Mouse (Mus musculus): Measurements from ENCODE around the gene Acsl6.
"Not testable (repeated sequence)": the region's sequence is repeated elsewhere in the genome, so short reads cannot be mapped to it uniquely, and the experiment has no call there.

Acsl6 gene

DNA sequence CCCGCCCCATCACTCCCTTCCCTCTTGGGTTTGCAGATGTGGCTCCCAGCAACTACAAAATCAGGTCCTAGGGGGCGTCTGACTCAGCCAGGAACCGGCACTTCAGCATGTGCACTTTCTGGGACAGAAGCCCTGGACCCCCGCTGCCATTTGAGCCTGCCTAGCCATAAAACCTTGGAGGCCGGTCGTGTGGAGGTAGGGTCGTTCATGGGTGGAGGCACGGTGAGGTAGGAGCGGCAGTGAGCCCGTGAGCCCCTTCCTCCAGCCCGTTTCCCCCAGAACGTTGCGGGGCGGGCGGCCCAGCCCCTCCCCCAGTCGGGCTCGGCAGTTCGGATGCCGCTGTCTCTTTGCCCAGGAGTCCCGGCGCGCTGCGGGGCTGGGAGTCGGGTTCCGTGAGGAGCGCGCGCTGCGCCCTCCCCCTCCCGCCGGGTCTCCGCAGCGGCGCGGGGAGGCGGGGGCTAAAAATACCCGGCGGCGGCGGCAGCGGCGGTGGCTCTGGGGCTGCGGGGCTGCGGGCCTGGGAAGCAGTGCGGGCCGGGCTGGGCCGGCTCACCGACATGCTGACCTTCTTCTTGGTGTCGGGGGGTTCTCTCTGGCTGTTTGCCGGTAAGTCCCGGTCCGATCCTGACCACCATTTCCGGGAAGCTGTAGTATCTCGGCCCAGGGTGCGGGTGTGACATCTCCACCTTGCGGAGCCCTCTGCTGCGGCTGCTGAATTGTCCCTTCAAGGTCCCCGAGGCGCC is at the start of gene Acsl6:
Gene Acsl6 (plus strand): TSS at position 71 of the 743 bp plus-strand sequence.
- peak; percentile 33 for DNase-seq (ENCODE audit: low spot score)

DNA sequence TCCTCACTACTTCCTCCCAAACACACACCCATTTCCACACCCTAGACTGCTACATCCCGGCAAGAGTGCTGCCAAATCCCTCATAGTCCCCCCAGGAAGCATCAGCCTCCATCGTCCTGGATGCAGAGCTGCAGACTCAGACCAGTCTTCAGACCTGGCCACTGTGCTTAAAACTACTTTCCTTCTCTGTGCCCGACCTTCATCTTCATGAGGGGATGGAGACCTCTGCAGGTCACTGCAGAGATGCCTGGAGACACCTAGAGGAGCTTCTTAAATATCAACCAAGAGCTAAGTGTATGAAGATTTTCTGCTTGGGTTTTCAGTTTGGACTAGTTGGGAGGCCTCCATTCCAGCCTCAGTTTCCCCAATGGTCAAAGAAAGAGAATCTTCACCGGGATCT is 49.5 kb upstream of the Acsl6 start:
- DNase-seq (ENCODE audit: low spot score), result no peak

DNA sequence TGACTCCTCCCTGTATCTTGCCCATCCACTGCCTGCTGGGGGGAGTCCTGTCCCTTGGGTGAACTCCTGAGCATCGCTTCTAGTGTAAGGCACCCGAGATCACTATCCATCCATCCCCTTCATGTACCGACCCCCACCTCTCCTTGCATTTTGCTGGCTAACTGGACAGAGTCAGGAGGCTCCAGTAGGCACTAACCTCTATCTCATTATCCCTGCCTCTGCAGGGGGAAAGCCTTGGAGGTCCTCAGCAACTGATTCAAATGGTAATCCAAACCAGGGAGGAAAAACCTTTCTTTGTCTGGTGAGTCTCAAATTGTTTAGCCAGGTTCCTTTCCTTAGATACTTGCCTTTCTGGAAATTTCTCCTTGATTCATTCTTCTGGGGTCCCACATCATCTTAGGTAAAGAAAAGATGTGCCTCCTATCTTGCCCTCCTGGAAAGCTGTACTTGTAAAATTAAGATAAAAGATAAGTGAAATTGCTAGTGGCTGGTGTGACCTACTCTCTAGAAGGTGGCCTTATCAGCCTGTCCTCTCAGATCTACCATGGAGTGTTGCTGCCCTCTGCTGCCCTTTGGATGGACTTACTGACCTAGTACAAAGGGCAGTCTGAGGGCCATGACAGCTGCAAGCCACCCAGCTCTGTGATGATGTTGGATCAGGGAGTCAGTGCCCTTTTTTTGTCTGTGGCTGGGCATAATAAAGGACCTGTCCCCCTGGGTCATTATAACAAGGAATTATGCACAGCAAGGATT is 46.8 kb upstream of the Acsl6 start:
- peak; percentile 75 for DNase-seq (ENCODE audit: low spot score)

DNA sequence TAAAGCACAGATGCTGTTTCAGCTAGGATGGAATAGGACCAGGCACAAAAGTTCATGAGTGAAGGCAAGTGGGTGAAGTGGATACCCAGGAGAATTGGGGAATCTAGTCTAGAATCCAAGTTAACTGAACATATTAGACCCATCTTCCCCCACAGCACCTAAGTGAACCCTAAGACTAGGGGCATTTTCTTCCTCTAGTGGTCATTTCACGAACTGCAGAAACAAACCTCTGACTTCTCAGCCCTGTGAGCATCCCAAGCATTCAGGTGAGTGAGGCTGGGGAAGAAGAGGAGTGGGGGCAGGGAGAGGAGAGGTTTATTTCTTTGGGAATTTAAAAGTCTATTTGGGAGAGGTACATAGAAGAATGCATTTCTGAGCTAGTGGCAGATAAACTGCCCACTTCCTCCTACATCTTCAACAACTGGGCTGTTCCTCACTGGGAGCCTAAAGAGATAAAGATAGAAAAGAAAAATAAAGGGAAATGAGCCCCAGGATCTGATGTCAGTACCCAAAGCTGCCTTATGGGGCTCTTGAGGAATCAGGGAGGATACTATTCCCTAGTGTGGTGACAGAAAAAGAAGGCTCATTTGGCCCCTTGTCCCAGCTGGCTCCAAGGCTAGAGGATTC is 40.1 kb upstream of the Acsl6 start:
- DNase-seq (ENCODE audit: low spot score), result no peak

DNA sequence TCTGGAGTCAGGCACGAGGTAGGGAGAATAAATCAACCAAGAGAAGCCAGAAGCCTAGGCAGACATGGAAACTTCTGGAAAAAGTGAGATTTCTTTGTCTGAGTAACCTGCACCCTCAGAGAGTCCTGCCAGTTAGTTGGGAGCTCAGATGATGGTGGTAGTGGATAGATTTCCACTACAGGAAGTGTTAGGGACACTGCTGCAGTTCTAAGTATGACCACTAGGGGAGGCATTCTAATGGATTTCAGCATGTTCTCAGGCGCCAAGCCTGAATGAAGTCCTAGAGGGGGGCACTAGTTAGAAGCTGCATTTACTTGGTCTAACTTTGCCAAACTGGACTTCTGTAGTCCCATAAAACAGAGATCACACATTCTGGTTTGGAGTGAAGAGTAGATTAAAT is 39.1 kb upstream of the Acsl6 start:
- peak; percentile 72 for DNase-seq (ENCODE audit: low spot score)

DNA sequence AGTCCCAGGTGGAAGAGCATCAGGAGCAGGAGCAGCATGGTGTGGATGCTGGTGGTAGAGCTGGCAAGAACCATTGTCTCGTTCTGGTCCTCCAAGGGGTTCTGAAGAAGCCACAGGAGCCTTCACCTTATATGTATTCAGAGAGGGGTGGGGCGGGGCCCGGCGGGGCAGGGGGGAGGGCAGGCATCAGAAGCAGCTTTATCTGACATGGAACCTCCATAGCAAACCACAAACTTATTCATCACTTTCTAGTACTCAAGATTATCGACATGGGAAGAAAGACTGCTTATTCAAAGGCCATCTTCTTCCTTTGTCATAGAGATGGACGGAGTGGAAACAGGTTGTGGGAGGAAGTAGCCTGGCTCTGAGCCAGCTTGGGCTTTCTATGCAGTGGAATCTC is 36.4 kb upstream of the Acsl6 start, which contains the start of gene Il3:
Gene Il3 (minus strand): TSS at position 101 of the 400 bp plus-strand sequence.
- DNase-seq (ENCODE audit: low spot score), result no peak

DNA sequence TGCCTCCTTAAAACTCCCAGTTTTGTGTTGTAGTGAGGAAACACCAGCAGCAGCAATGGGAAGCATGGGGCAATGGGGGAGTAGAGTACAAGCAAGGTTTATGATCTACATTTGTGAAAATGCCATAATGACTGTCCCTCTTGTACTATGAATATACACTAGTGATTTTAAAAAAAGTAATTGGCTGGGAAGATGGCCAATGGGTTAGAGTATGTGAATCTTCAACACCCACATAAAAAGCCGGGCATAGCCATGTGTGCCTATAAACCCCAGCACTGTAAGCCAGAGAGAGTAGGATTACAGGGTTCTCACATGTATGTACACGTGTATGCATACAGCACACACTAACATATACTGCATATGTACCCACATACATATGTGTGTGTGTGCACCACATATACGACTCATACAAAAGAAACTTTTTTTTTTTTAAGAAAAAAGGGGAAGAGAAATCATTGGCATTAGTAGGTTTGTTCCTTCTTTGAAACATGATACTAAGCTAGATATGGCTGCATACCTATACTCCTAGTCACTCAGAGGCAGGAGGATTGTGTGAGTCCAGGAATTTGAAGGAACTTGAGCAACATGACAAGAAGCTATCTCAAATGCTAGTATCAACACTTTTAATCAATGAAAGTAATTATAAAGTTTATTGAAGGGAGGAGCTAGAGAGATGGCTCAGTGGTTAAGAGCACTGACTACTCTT is 34.3 kb upstream of the Acsl6 start:
- no peak for DNase-seq (ENCODE audit: low spot score)

DNA sequence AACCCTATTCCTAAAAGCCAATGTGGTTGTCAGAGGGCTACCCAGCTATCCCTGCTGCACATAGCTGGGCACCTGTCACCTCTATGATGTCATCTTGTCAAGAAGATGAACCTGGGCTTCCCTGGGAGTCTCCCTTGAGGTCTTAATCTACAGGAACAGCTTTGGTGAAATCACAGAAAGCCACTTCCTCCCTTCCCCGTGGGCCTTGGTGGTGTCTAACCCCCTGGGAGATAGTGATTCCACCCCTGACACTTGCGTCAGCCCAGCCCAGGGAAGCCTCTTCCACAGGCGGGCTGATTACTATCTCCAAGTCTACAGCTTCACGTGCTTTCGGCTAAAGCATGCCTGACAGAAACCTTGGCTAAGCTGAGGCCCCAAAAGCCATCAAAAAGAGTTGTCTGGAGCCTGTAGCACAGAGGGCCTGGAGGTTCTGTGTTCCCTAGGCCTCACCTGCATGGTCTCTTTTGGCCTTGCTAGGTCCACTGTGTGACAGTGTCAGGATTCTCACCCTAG is 32.1 kb upstream of the Acsl6 start:
- DNase-seq (ENCODE audit: low spot score), result no peak

DNA sequence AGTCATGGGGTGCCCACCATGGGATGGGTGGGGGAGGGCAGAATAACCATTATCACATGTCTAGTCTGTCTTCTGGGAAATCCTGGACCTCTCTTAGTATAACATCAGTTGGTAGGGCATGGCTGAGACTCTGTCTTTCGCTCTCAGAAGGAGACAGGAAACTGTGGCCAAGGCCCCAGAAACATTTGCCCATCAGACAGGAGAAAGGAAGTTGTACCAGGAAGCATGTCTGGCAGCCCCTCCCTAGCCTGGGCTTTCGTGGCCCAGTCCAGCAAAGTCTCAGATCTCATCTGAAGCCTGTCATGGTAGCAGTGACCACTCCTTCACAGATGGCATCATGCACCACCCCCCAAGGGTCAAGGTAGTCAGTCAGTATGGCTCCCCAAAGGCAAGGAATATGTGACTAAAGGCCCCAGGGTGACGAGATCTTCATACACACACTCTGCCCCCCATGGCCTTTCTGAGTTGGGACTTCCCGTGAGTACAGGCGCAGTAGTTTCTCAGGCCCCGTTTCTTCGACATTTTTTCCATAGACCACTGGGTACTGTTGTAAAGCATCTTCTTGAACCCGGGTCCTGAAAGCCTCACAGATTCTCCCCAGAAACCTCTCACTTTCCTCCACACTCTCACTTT is 15.7 kb upstream of the Acsl6 start:
- no peak for DNase-seq (ENCODE audit: low spot score)

DNA sequence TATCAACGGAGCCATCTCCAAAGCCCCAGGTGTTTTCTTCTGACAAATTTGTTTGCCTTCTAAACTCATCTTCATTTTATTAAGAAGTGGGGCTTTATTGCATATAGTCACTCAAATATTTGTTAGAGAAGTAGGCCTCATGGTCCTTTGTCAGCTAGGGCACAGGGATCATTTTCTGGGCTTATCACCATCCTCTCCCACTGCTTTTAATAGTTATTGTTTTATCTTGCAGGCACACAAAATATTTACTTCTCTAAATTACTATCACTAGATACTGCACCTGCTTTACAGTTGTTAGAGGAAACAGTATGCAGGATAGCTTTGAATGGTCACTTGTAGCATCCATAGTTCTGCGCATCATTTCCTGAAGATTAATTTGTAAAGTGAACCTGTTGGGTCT is 11.4 kb upstream of the Acsl6 start:
- no peak for DNase-seq (ENCODE audit: low spot score)

DNA sequence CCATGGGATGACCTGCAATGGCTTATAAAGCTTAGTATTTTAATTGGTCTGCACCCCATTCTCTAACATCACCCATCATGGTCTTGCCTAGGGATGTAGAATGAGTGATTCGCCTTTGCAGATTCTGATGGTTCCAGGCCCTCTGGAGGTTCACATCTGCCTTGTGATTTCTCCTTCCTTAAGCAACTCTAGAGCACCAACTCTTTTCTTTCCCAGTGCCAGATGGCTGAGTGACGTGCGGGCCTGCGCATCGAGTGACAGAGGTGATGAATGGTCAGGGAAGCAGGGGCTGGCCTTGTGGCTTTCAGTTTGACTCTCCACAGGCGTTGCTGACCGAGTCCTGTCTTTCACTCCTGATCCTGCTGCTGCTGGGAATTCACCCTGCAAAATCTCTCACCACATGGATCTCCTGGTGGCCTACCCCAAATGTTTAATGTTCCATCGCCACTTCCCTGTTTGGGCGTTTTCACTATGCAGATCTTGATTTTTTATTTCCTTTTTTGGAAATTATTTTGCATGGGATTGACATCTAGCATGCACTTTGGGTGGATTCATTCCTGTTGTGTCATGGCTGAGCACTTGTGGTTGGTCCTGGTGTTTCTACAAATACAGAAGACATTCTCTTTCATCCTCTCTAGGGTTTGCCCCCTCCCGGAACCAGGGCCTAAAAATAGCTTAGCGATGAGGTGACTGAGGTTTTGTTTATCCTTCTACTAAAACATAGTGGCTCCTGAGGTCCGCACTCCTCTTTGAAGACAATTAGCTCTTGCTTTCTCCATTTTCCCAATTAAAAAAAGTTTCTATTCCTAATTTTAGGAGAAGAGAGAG is 9.4 kb upstream of the Acsl6 start:
- no peak for DNase-seq (ENCODE audit: low spot score)

DNA sequence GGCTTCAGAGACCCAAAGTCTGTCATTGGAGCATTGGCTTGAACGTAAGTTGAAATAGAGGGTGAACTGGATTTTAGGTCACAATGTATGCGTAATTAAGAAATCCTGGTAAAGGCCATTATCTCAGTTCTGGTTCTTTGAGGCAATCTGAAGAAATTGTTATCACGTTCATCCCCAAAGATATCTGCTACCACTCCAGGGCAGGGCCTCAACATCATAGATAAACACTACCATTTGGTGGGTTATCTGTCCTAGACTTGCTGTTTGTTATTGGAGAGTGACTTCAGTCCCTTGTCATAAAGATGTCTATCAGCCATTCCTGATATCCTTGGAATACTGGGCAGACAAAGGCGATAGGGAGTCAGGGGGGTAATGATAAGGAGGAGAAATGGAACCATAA is 7.6 kb upstream of the Acsl6 start:
- DNase-seq (ENCODE audit: low spot score), result no peak

DNA sequence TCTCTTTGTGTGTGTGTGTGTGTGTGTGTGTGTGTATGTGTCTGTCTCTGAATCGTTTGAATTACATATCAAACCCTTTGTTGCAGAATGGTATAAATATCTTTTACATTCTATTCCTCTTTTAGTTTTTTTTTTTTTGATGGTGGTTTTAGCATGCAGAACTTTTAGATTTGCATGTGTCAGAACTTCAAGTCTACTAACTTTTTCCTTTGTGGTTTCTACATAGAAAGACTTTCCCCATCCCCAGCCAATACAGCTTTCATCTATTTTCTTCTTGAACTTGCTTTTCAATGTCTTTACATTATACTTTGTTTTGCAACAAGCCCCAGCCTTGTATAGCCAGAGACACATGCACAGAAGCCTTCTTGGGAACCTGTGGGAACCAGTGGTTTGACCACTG is 6.9 kb upstream of the Acsl6 start:
- no peak for DNase-seq (ENCODE audit: low spot score)

DNA sequence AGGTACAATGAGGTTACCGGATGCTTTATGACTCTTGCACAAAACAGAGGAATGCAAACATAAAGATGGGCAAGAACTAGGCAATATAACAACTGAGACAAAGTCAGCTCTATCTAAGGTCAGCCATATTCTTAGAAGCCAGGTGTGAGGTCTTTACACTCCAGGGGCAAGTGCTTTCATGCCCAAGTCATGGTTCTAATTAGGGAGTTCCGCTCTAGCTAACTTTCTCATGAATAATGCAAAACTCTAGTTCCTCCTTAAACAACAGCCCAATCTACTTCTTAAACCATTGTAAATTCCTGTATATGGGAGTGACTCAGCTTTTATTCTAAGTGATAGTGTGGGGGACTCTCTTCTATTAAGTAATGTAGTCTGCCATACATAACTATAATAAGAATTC is 6.1 kb upstream of the Acsl6 start:
- not testable (repeated sequence) for DNase-seq (ENCODE audit: low spot score)

DNA sequence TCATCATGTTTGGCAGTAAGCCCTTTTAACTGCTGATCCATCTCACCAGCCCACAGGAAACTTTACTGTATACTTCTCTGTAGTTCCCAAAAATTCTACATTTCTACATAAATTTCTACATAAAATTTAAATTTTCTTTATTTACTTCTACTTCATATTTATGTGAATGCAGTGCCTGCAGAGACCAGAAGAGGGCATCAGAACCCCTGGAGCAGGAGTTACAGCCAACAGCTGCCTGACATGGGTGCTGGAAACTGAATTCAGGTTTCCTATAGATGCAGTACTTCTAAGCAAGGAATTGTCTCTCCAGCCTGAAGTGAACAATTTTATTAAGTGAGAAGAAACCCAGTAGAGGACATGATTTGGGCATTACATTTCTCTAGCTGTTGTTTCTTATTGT is 4.8 kb upstream of the Acsl6 start:
- DNase-seq (ENCODE audit: low spot score), result no peak

DNA sequence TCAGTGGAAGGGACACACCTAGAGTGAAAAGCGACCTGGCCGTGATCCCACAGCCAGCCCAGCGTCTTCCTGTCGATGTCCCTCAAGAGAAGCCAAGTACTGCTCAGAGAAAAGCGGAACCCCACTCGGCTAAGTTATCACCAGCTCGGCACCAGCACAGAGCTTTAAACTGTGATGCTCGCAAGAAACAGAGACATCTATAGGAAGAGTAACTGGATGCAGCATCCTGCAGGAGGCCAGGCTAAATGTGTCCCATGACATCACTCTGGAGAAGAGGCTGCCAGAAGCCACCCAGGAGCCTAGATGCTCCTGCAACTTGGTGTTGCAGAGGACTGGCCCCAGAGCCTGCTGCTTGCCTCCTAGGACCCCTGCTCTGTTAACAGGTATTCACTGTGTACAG is 1.6 kb upstream of the Acsl6 start:
- DNase-seq (ENCODE audit: low spot score), result no peak

DNA sequence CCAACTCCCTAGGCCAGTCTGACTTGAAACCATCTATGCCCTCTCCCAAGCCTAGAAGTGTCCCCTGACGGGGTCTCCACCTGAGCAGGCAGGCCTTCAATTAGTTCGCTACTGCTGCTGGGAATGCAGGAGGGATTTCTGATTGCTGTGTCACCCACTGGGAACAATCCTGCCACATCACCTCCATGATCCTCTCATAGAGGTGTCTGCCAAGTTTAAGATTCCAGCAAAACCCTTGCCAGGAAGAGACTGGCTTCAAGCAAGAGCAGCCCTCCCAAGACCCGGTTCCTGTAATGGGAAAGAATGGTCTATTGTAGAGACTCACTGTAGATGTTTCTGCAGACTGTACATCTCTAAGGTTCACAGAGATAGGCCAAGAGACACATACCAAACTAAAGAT is 992 bp upstream of the Acsl6 start:
- DNase-seq (ENCODE audit: low spot score), result no peak

DNA sequence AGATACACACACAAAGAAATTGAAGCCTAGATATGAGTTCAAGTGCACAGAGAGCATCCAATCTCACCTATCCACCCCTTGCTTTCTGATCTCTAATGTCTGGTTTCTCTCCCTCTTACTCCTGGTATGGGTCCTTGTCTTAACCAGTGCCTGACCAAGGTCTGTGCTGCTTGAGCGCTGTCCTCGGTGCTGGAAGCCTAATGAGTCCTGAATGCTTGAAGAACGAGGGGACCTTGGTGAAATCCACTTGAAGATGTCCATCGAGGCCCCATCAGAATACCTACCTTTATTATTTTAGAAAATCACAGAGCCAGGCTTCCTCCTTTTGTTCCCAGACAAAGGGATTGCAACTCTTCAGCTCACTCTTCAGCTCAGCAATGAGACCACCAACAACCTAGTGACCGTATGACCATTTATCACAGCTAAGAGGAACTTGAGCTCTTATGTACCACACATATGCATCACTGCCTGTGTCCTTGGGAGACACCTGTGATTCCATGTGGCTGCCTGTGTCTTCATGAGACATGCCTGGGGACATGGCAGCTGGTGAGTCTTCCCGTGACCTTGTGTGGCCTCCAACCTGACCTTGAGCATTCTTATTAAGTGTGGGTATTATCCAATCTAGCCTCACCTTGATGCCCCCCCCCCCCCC is 396 bp upstream of the Acsl6 start:
- no peak for DNase-seq (ENCODE audit: low spot score)

DNA sequence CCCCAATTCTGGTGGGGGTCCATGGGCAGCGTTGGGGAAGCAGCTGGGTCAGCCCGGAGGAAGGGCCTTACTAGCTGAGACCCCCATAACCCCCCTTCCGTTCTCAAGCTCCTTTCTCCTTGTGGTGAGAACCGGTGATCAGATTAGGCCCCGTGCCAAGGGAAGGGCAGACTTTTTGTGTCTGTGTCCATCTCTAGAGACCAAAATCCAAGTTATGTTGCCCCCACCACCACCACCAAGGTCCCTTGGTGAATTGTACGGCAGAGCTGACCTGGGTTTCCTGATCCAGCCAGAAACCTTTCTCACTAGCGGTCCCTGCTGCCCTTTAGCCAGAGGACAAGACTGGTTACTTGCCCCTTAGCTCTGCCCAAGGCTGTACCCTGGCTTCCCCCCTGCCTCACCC is 874 bp downstream of the Acsl6 start:
- DNase-seq (ENCODE audit: low spot score), result no peak

DNA sequence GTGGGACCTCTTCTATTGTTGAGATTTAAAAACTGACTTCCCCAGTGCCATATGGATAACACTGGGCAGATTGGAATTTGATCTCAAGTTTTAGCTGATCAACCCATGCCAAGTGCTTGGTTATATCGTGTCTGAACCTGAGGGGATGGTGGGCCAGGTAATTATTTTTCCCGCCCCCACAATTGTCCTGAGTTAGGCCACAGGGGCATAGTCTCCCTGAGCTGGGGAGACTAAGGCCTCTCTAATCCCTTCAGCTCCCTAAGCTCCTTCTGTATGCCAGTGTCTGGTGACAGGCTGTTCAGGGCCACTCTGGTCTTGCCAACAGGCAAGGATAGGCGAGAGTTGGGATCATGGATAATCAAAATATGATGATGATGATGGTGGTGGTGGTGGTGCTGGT is 1.7 kb downstream of the Acsl6 start:
- no peak for DNase-seq (ENCODE audit: low spot score)

All from layer of hippocampus, adult 11-12 months (tissue).